Mouse (Mus musculus): ENCODE measurements around the gene Prkd1. TPM values are rescaled to one million over a fixed set of nuclear protein-coding genes. Genes with fewer than 3 reads are reported as not detected.

Gene Prkd1
- total and polyA plus RNA-seq, 3 experiments = not detected

GRCm38 (mm10) chr12:50333182-50333581, 315.7 kb downstream of the Prkd1 start:
- Histone ChIP-seq H3K4me1 (ENCODE audit: control insufficient read depth in 1 of 2, insufficient read depth in 2 of 2) (no peaks in the 10 kb centered on the region), H3K27ac (ENCODE audit: insufficient read depth, low read depth) (no peak overlapping the region), H3K4me3 (replicated peaks in 1 of 3; ENCODE audit: low read depth in 2 of 3, low read length in 2 of 3, poor library complexity in 1 of 3) (no peak overlapping the region), H3K9ac (ENCODE audit: insufficient read depth, low read depth) (no peak overlapping the region), H3K36me3 (replicated peaks in 1 of 2; ENCODE audit: control insufficient read depth in 1 of 2, insufficient read depth in 1 of 2, low read length in 1 of 2) (no peaks in the 10 kb centered on the region), H3K4me2 (ENCODE audit: insufficient read depth, low read depth, poor library complexity, severe bottlenecking) (no peak overlapping the region), H3K9me3 (replicated peaks; ENCODE audit: low read length) (peaks cover 22% of the 10 kb centered on the region), H3K79me2 (replicated peaks; ENCODE audit: control insufficient read depth, extremely low read depth, insufficient read depth, poor library complexity, severe bottlenecking) (no peaks in the 10 kb centered on the region), H3K27me3 (replicated peaks) (no peaks in the 10 kb centered on the region)
- in situ Hi-C loops (cut with MboI; ENCODE audit: low pct_ligation_motif_present, low pct_unique_long_range_greater_than_20kb, low sequenced_read_pairs) (no loop called here), dilution Hi-C loops (cut with MboI; ENCODE audit: extremely low pct_ligation_motif_present, extremely low pct_unique_long_range_greater_than_20kb, low sequenced_read_pairs) (no loop called here)
- no peak for DNase-seq (ENCODE audit: extremely low read depth)
- TF ChIP-seq TBP (conservative IDR thresholded peaks at IDR 0.05; ENCODE audit: low read depth, low read length) = no peak

GRCm38 (mm10) chr12:50314634-50315033, 334.3 kb downstream of the Prkd1 start:
- Histone ChIP-seq H3K4me3 (replicated peaks in 1 of 3; ENCODE audit: low read depth in 2 of 3, low read length in 2 of 3, poor library complexity in 1 of 3) (no peak overlapping the region), H3K9ac (ENCODE audit: insufficient read depth, low read depth) (no peak overlapping the region), H3K27me3 (replicated peaks) (no peaks in the 10 kb centered on the region), H3K79me2 (replicated peaks; ENCODE audit: control insufficient read depth, extremely low read depth, insufficient read depth, poor library complexity, severe bottlenecking) (no peaks in the 10 kb centered on the region), H3K4me2 (ENCODE audit: insufficient read depth, low read depth, poor library complexity, severe bottlenecking) (no peak overlapping the region), H3K9me3 (replicated peaks; ENCODE audit: low read length) (peaks cover 30% of the 10 kb centered on the region), H3K27ac (ENCODE audit: insufficient read depth, low read depth) (no peak overlapping the region), H3K36me3 (replicated peaks in 1 of 2; ENCODE audit: control insufficient read depth in 1 of 2, insufficient read depth in 1 of 2, low read length in 1 of 2) (no peaks in the 10 kb centered on the region), H3K4me1 (ENCODE audit: control insufficient read depth in 1 of 2, insufficient read depth in 2 of 2) (no peaks in the 10 kb centered on the region)
- no peak for TF ChIP-seq ZKSCAN1 (IDR thresholded peaks at IDR 0.05; ENCODE audit: borderline replicate concordance, low read depth, low read length)
- TF ChIP-seq NELFE (IDR thresholded peaks at IDR 0.05; ENCODE audit: low read depth, low read length) = no peak
- TF ChIP-seq JUND (conservative IDR thresholded peaks at IDR 0.05; ENCODE audit: low read depth, low read length) = no peak
- TF ChIP-seq EP300 (IDR thresholded peaks at IDR 0.05; ENCODE audit: low read length) = no peak
- no peak for TF ChIP-seq SIN3A (IDR thresholded peaks at IDR 0.05; ENCODE audit: low read length)
- no peak for TF ChIP-seq E2F4 (IDR thresholded peaks at IDR 0.05; ENCODE audit: insufficient replicate concordance, low read depth, low read length)
- TF ChIP-seq ELF1 (IDR thresholded peaks at IDR 0.05; ENCODE audit: low read depth, low read length) = no peak
- no peak for TF ChIP-seq PAX5 (IDR thresholded peaks at IDR 0.05; ENCODE audit: low read length)
- no peak for TF ChIP-seq ZC3H11A (IDR thresholded peaks at IDR 0.05; ENCODE audit: low read depth, low read length)
- no peak for TF ChIP-seq MYC (IDR thresholded peaks at IDR 0.05; ENCODE audit: low read depth, low read length)
- no peak for TF ChIP-seq UBTF (IDR thresholded peaks at IDR 0.05; ENCODE audit: low read depth, low read length)
- TF ChIP-seq HCFC1 (IDR thresholded peaks at IDR 0.05; ENCODE audit: low read depth, low read length) = no peak
- TF ChIP-seq KAT2A (IDR thresholded peaks at IDR 0.05; ENCODE audit: insufficient replicate concordance, low read length) = no peak
- no peak for TF ChIP-seq POLR2A (IDR thresholded peaks at IDR 0.05; ENCODE audit: low read depth, low read length)
- no peak for TF ChIP-seq USF1 (IDR thresholded peaks at IDR 0.05; ENCODE audit: low read depth, low read length)
- no peak for TF ChIP-seq MEF2A (IDR thresholded peaks at IDR 0.05; ENCODE audit: borderline replicate concordance, low read depth, low read length)
- TF ChIP-seq GABPA (IDR thresholded peaks at IDR 0.05; ENCODE audit: insufficient replicate concordance, low read depth, low read length) = no peak
- no peak for TF ChIP-seq TCF12 (IDR thresholded peaks at IDR 0.05; ENCODE audit: low read depth, low read length)
- in situ Hi-C loops (cut with MboI; ENCODE audit: low pct_ligation_motif_present, low pct_unique_long_range_greater_than_20kb, low sequenced_read_pairs) = no loop called here
- DNase-seq (ENCODE audit: extremely low read depth) = no peak
- dilution Hi-C loops (cut with MboI; ENCODE audit: extremely low pct_ligation_motif_present, extremely low pct_unique_long_range_greater_than_20kb, low sequenced_read_pairs) = no loop called here

All from CH12.LX (cell line).